Mouse (Mus musculus): Measurements from ENCODE around the gene Cpox.

DNA sequence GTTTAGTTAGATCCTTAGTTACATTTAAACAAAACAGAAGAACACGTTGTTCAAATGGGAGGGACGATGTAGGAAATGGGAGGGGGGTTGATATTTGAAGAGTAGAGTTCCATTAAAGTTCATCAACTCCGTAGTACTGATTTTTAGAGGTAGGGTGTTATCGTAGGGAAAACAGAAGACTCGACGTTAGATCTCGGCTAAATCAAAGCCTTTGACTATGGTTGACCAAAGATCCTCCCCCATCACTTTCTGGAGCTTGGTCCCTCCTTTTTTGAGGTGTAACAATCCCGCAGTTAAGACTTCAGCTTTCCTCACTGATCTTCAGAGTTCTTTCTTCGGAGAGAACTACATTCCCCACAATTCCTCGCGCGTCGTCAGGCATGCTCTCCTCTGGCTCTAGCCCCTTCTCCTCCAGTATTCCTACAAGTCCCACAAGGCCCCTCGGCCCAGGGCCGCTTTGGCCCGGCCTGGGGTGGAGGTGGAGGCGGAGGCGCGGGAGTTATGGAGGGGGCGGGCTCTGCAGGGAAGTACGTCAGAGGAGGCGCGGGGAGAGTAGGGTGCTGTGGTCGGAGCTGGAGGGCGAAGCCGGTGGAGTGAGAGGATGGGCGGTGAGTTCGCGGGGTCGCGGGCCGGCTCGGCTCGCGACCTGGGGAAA lies 57.5 kb downstream of the Cpox start, which contains the start of gene Cldnd1:
- TF ChIP-seq CTCF (IDR thresholded peaks at IDR 0.05): no peak
- peak; percentile 68 for TF ChIP-seq POLR2A (IDR thresholded peaks at IDR 0.05; ENCODE audit: insufficient read depth, low read depth, low read length)
